ENCODE assay signal across 19 mouse cellular contexts in the genomic region with DNA sequence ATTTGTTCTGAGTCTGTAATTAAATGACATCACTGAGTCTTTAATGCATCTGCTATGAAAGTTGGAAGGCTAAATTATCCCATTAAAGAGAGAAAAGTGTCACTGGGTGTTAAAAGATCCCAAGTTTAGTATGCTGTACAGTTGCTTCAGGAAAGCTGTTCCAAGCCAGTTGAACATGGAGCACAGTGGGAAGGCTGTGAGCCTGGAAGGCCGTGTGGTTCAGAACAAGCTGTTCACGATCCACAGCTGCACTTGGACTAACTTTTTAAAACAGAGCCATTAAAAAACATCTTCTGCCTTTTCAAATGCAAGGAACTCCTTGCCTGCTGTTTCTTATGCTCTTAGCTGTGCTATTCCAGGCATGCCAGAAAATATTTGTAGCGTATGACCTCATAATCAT.
"Had no signal": no experiment of that assay in that cellular context is flagged by ENCODE, and none has a peak within 500 bp of the region (broad histone marks: within the 10 kb centered on the region; RNA-seq: fewer than 3 reads in every experiment).

No protein-coding gene starts in this region.

- H3K4me3 ChIP-seq: kidney, embryonic 15.5 days; liver, embryonic 13.5 days; megakaryocyte, embryonic 14.5 days; midbrain, embryonic 10.5 days; midbrain, embryonic 13.5 days; myocyte; neural tube, embryonic 13.5 days had no signal

- H3K9me3 ChIP-seq: kidney, embryonic 15.5 days; liver, embryonic 13.5 days; megakaryocyte, embryonic 14.5 days; midbrain, embryonic 10.5 days; midbrain, embryonic 13.5 days; neural tube, embryonic 13.5 days had no signal

- H3K4me1 ChIP-seq: midbrain, embryonic 10.5 days had no signal

- H3K4me2 ChIP-seq: kidney, embryonic 15.5 days; liver, embryonic 13.5 days; midbrain, embryonic 13.5 days; neural tube, embryonic 13.5 days had no signal

- ATAC-seq: intestine, postnatal 0 days; lung, postnatal 0 days; midbrain, embryonic 13.5 days; midbrain, embryonic 16.5 days had no signal

- H3K9ac ChIP-seq: kidney, embryonic 15.5 days; liver, embryonic 13.5 days; midbrain, embryonic 13.5 days; neural tube, embryonic 13.5 days had no signal

- H3K36me3 ChIP-seq: kidney, embryonic 15.5 days; liver, embryonic 13.5 days; midbrain, embryonic 10.5 days; midbrain, embryonic 13.5 days; neural tube, embryonic 13.5 days had no signal

- H3K27ac ChIP-seq: kidney, embryonic 15.5 days; liver, embryonic 13.5 days; midbrain, embryonic 10.5 days; midbrain, embryonic 13.5 days; neural tube, embryonic 13.5 days had no signal

- H3K27me3 ChIP-seq: kidney, embryonic 15.5 days; liver, embryonic 13.5 days; megakaryocyte, embryonic 14.5 days; midbrain, embryonic 13.5 days; neural tube, embryonic 13.5 days had no signal

- DNase-seq: kidney, adult 2 months; kidney, postnatal 14 days; kidney, postnatal 4 days; liver, embryonic 13.5 days; lung, adult 2 months; right cerebral cortex, postnatal 25 days; spleen, adult 18-20 months; thymus, adult 2 months; thymus, postnatal 14 days; thymus, postnatal 4 days had no signal
